Mouse (Mus musculus): ENCODE data around the gene Unc119b.

GRCm38 (mm10) chr5:115167396-115167795, 32.6 kb upstream of the Unc119b start:
- TF ChIP-seq CTCF (IDR thresholded peaks at IDR 0.05; ENCODE audit: extremely low read depth, insufficient read depth, low read length) (no peak), POLR2A (IDR thresholded peaks at IDR 0.05; ENCODE audit: extremely low read depth, insufficient read depth, low read length) (no peak)
